Mouse (Mus musculus) embryonic stem cell, embryonic (primary cell): ENCODE results near the gene Ppat.

Experiments used
- CTCF ChIA-PET, 4 experiments: fragments of 300-600 bp in 2 of 4; fragments of 350-600 bp in 2 of 4; sonication (Branson Sonifier 250); formaldehyde crosslinking; loops; one replicate each; lab custom pipeline; 2022; ENCODE audit warnings: inconsistent platforms in 2 of 4; lab: Charles Lee
- POLR2A ChIA-PET, 4 experiments: fragments of 300-600 bp in 2 of 4; fragments of 350-600 bp in 2 of 4; sonication (Branson Sonifier 250); formaldehyde crosslinking; loops; one replicate each; lab custom pipeline; 2022; ENCODE audit warnings: antibody characterized with exemption in 4 of 4, inconsistent platforms in 1 of 4; lab: Charles Lee

The Ppat gene

GRCm38 (mm10) chr5:76924296-76924695, 27.1 kb downstream of the Ppat start:
- POLR2A ChIA-PET = interaction anchor here in 3 of 4 experiments (0.7 to 27.3 kb wide), 7 partner anchors 14 to 147 kb away, joined by 3 to 768 read pairs (median 9); partner anchors contain the start of genes Aasdh (in 2 of the 3), Paics (in 2 of the 3) and Ppat (in 2 of the 3)
- CTCF ChIA-PET = no interaction called here

GRCm38 (mm10) chr5:76923428-76923827, 27.9 kb downstream of the Ppat start:
- POLR2A ChIA-PET = interaction anchor here in 3 of 4 experiments (0.7 to 27.3 kb wide), 12 partner anchors 11 to 148 kb away, joined by 3 to 768 read pairs (median 4); partner anchors contain the start of genes Aasdh (in 2 of the 3), Paics (in 2 of the 3) and Ppat (in 2 of the 3)
- CTCF ChIA-PET = no interaction called here

- POLR2A ChIA-PET = interaction anchor here in 2 of 4 experiments (0.9 to 27.3 kb wide), 9 partner anchors 11 to 61 kb away, joined by 3 to 768 read pairs (median 8); partner anchors contain the start of genes Aasdh (in 2 of the 2), Paics (in 2 of the 2) and Ppat (in 2 of the 2)
- CTCF ChIA-PET = no interaction called here
Observed at GRCm38 (mm10) chr5:76922833-76923232, 28.5 kb downstream of the Ppat start.

GRCm38 (mm10) chr5:76912522-76912921, 38.9 kb downstream of the Ppat start:
- ChIA-PET POLR2A (interaction anchor here in 3 of 4 experiments (0.6 to 27.3 kb wide), 14 partner anchors 11 to 342 kb away, joined by 3 to 768 read pairs (median 3); partner anchors contain the start of genes Paics (in 2 of the 3) and Ppat (in 2 of the 3)), CTCF (interaction anchor here in 1 of 4 experiments (0.7 to 1.0 kb wide), 2 partner anchors 53 to 333 kb away, joined by 4 read pairs; no protein-coding TSS in a partner anchor)

GRCm38 (mm10) chr5:76910807-76911206, 40.6 kb downstream of the Ppat start:
- ChIA-PET POLR2A (interaction anchor here (0.6 to 27.3 kb wide), 17 partner anchors 9 to 1803 kb away, joined by 3 to 768 read pairs (median 3); partner anchors contain the start of genes Paics (in 2 of the 4) and Ppat (in 2 of the 4)), CTCF (interaction anchor here in 1 of 4 experiments (0.6 kb wide), 1 partner anchor 33 kb away, joined by 7 read pairs; no protein-coding TSS in a partner anchor)

GRCm38 (mm10) chr5:76906155-76906499, 45.3 kb downstream of the Ppat start:
- POLR2A ChIA-PET = interaction anchor here (0.5 to 27.3 kb wide), 23 partner anchors 8 to 397 kb away, joined by 3 to 768 read pairs (median 4); partner anchors contain the start of genes Paics (in 3 of the 4), Ppat (in 3 of the 4) and Srp72 (in 1 of the 4)

GRCm38 (mm10) chr5:76905405-76906154, 45.8 kb downstream of the Ppat start, which contains the start of gene Aasdh:
Gene Aasdh (minus strand): TSS chr5:76905514.
- ChIA-PET CTCF (interaction anchor here in 1 of 4 experiments (0.7 to 0.9 kb wide), 2 partner anchors 45 to 64 kb away, joined by 3 read pairs; partner anchors contain the start of gene Paics), POLR2A (interaction anchor here (0.5 to 27.3 kb wide), 32 partner anchors 9 to 405 kb away, joined by 3 to 768 read pairs (median 4); partner anchors contain the start of genes Paics (in 3 of the 4), Ppat (in 3 of the 4) and Srp72 (in 1 of the 4))

More at GRCm38 (mm10) chr5:76906155-76906499, 45.3 kb downstream of the Ppat start:
- CTCF ChIA-PET = interaction anchor here in 1 of 4 experiments (0.7 to 0.9 kb wide), 2 partner anchors 45 to 64 kb away, joined by 3 read pairs; partner anchors contain the start of gene Paics

GRCm38 (mm10) chr5:76904713-76905404, 46.5 kb downstream of the Ppat start:
- ChIA-PET POLR2A (interaction anchor here (0.6 to 27.3 kb wide), 27 partner anchors 9 to 404 kb away, joined by 3 to 768 read pairs (median 3); partner anchors contain the start of genes Paics (in 3 of the 4), Ppat (in 3 of the 4) and Rest (in 1 of the 4)), CTCF (interaction anchor here in 2 of 4 experiments (0.7 to 1.0 kb wide), 2 partner anchors 52 to 467 kb away, joined by 3 read pairs; no protein-coding TSS in a partner anchor)

GRCm38 (mm10) chr5:76902131-76902530, 49.2 kb downstream of the Ppat start:
- ChIA-PET POLR2A (interaction anchor here in 2 of 4 experiments (0.7 to 2.4 kb wide), 8 partner anchors 8 to 321 kb away, joined by 3 to 13 read pairs (median 4); partner anchors contain the start of genes Paics (in 1 of the 2) and Ppat (in 1 of the 2)), CTCF (interaction anchor here in 1 of 4 experiments (0.7 kb wide), 1 partner anchor 314 kb away, joined by 11 read pairs; no protein-coding TSS in a partner anchor)

GRCm38 (mm10) chr5:76893084-76893483, 58.3 kb downstream of the Ppat start:
- CTCF ChIA-PET = interaction anchor here in 3 of 4 experiments (0.6 to 0.7 kb wide), 4 partner anchors 77 to 895 kb away, joined by 3 to 4 read pairs (median 3); no protein-coding TSS in a partner anchor
- POLR2A ChIA-PET = interaction anchor here in 3 of 4 experiments (0.5 to 1.5 kb wide), 5 partner anchors 11 to 264 kb away, joined by 3 to 6 read pairs (median 3); partner anchors contain the start of gene Aasdh (in 1 of the 3)

GRCm38 (mm10) chr5:76892608-76893007, 58.8 kb downstream of the Ppat start:
- CTCF ChIA-PET = interaction anchor here in 2 of 4 experiments (0.7 kb wide), 3 partner anchors 92 to 895 kb away, joined by 3 to 4 read pairs (median 3); no protein-coding TSS in a partner anchor

GRCm38 (mm10) chr5:76887011-76887410, 64.4 kb downstream of the Ppat start:
- ChIA-PET POLR2A (interaction anchor here in 1 of 4 experiments (1.1 kb wide), 1 partner anchor 18 kb away, joined by 3 read pairs; no protein-coding TSS in a partner anchor), CTCF (no interaction called here)

More at GRCm38 (mm10) chr5:76892608-76893007, 58.8 kb downstream of the Ppat start:
- POLR2A ChIA-PET = interaction anchor here in 2 of 4 experiments (0.5 to 1.5 kb wide), 2 partner anchors 11 to 12 kb away, joined by 4 to 6 read pairs; partner anchors contain the start of gene Aasdh (in 1 of the 2)

GRCm38 (mm10) chr5:76884107-76884506, 67.3 kb downstream of the Ppat start:
- CTCF ChIA-PET = no interaction called here
- POLR2A ChIA-PET = interaction anchor here in 2 of 4 experiments (1.0 to 1.7 kb wide), 4 partner anchors 10 to 110 kb away, joined by 3 to 5 read pairs (median 4); no protein-coding TSS in a partner anchor

GRCm38 (mm10) chr5:76876106-76876758, 75.1 kb downstream of the Ppat start:
- CTCF ChIA-PET = no interaction called here
- POLR2A ChIA-PET = interaction anchor here in 2 of 4 experiments (1.5 to 1.9 kb wide), 2 partner anchors 9 to 19 kb away, joined by 3 to 6 read pairs; no protein-coding TSS in a partner anchor

GRCm38 (mm10) chr5:76869553-76869952, 81.8 kb downstream of the Ppat start:
- CTCF ChIA-PET = interaction anchor here (0.5 to 1.0 kb wide), 5 partner anchors 12 to 301 kb away, joined by 3 to 6 read pairs (median 5); no protein-coding TSS in a partner anchor
- POLR2A ChIA-PET = interaction anchor here in 3 of 4 experiments (0.7 to 1.4 kb wide), 15 partner anchors 14 to 686 kb away, joined by 3 to 8 read pairs (median 3); partner anchors contain the start of genes Paics (in 2 of the 3), Ppat (in 2 of the 3), Aasdh (in 1 of the 3) and Spink2 (in 1 of the 3)
